Comparison of ENCODE assay signal across 9 mouse cellular contexts in genomic region chr4:150220584-150220983, GRCm38 (mm10). TPM values are rescaled to one million over a fixed set of nuclear protein-coding genes. Genes with fewer than 3 reads are reported as not detected.
DNase-seq lines count a peak whose midpoint lies in the region; ATAC-seq and TF ChIP-seq lines count a peak whose summit lies in the region.
"Had no signal": no experiment of that assay in that cellular context is flagged by ENCODE, and none has a peak within 500 bp of the region (broad histone marks: within the 10 kb centered on the region; RNA-seq: fewer than 3 reads in every experiment).

No protein-coding gene starts in this region.

- ATAC-seq in heart, embryonic 12.5 days (ENCODE audit: insufficient number of reproducible peaks, low FRiP score), result peak; percentile 60; the same call in 1 of the 2 replicates
- peak; percentile 94 for ATAC-seq in liver, postnatal 0 days
- ATAC-seq in activated CD4-positive, CD25-positive, alpha-beta regulatory T cell, adult 4 months, result no peak

- H3K4me3 ChIP-seq in heart, embryonic 12.5 days, result no peak overlapping the region
- H3K4me3 ChIP-seq in liver, postnatal 0 days (ENCODE audit: low read depth, low read length), result peak overlapping the region; percentile 13

- H3K4me2 ChIP-seq in heart, embryonic 12.5 days, result peak overlapping the region; percentile 58
- peak overlapping the region; percentile 58 for H3K4me2 ChIP-seq in liver, postnatal 0 days (ENCODE audit: low read depth, low read length)

- H3K9ac ChIP-seq in heart, embryonic 12.5 days, result 0 out of 2 replicates have a peak overlapping the region, but pooled peaks have one; percentile 16
- peak overlapping the region; percentile 48 for H3K9ac ChIP-seq in liver, postnatal 0 days (replicated peaks)

- H3K27ac ChIP-seq in heart, embryonic 12.5 days (ENCODE audit: poor library complexity, severe bottlenecking), result no peak overlapping the region
- H3K27ac ChIP-seq in liver, postnatal 0 days (ENCODE audit: low read depth), result peak overlapping the region; percentile 92

- no peak for DNase-seq in heart, postnatal 25 days (ENCODE audit: low spot score)
- DNase-seq in embryo, embryonic 10.5 days (ENCODE audit: low spot score), result peak; percentile 72
- DNase-seq in kidney, adult 18-20 months, result peak; percentile 85
- DNase-seq in liver, postnatal 0 days, result peak; percentile 84
- DNase-seq in frontal cortex, postnatal 14 days (ENCODE audit: low spot score in 2 of 2), result no peak
- DNase-seq in thymus, postnatal 36 days, result no peak

- TF ChIP-seq CTCF in liver, postnatal 0 days (IDR thresholded peaks at IDR 0.05; ENCODE audit: low read depth), result no peak

- 14% methylated on average over 11 of the region's 11 CpGs for WGBS in heart, embryonic 12.5 days
- 22% methylated on average over 11 of the region's 11 CpGs for WGBS in liver, postnatal 0 days (ENCODE audit: insufficient replicate concordance)

- H3K4me1 ChIP-seq in heart, embryonic 12.5 days (replicated peaks), result peaks cover 8% of the 10 kb centered on the region
- peaks cover 14% of the 10 kb centered on the region for H3K4me1 ChIP-seq in liver, postnatal 0 days (ENCODE audit: insufficient read depth)

- intact Hi-C loops in heart, postnatal 25 days (cut with DNase I), result no loop called here

- no peaks in the 10 kb centered on the region for H3K36me3 ChIP-seq in heart, embryonic 12.5 days
- no peaks in the 10 kb centered on the region for H3K36me3 ChIP-seq in liver, postnatal 0 days (replicated peaks; ENCODE audit: insufficient read depth, low read length)

- no peak for TF ChIP-seq EP300 in liver, postnatal 0 days (IDR thresholded peaks at IDR 0.05; ENCODE audit: low read depth)

- 0 out of 2 replicates have a peak, but pooled peaks cover 5% of the 10 kb centered on the region for H3K27me3 ChIP-seq in heart, embryonic 12.5 days (replicated peaks)
- H3K27me3 ChIP-seq in liver, postnatal 0 days (ENCODE audit: insufficient read depth, low read length), result no peaks in the 10 kb centered on the region

- no peaks in the 10 kb centered on the region for H3K9me3 ChIP-seq in heart, embryonic 12.5 days (replicated peaks)
- H3K9me3 ChIP-seq in liver, postnatal 0 days (ENCODE audit: low read length), result no peaks in the 10 kb centered on the region

RNA-seq across cellular contexts. Expression of gene Eno1, which starts 15.9 kb away (rescaled TPM):
- 2,142 and 2,173 TPM in 2 replicates for polyA plus RNA-seq in heart, embryonic 12.5 days (2016; fragmentation: Nextera tagmentation; extraction: Ambion mirVana)
- total RNA-seq in heart, postnatal 25 days (2021), result 100 to 1,000 TPM; 119 to 136 TPM
- polyA plus RNA-seq in liver, postnatal 0 days (2015; fragmentation: Nextera tagmentation; extraction: Ambion mirVana), result 574 and 747 TPM in 2 replicates
- polyA plus RNA-seq in activated CD4-positive, CD25-positive, alpha-beta regulatory T cell, adult 4 months (2017; shearing (Covaris generic)), result 100 to 1,000 TPM; 543 to 642 TPM

RNA-seq across cellular contexts. Expression of gene Car6, which starts 19.5 kb away (rescaled TPM):
- not detected in 2 replicates for polyA plus RNA-seq in heart, embryonic 12.5 days (2016; fragmentation: Nextera tagmentation; extraction: Ambion mirVana)
- not detected for total RNA-seq in heart, postnatal 25 days (2021)
- polyA plus RNA-seq in liver, postnatal 0 days (2015; fragmentation: Nextera tagmentation; extraction: Ambion mirVana), result not detected in 2 replicates
- not detected for polyA plus RNA-seq in activated CD4-positive, CD25-positive, alpha-beta regulatory T cell, adult 4 months (2017; shearing (Covaris generic))
- total RNA-seq: heart, postnatal 10 days had no signal

Comparison
In these comparisons a context has a peak if more than half of its experiments do, and no peak if none do; other contexts are left out.
1. DNase-seq: peak in embryo, embryonic 10.5 days (single experiment), kidney, adult 18-20 months (single experiment) and liver, postnatal 0 days (single experiment); none in heart, postnatal 25 days (single experiment), frontal cortex, postnatal 14 days (0 of 2) and thymus, postnatal 36 days (0 of 2).